Mouse (Mus musculus) lung, postnatal 0 days (tissue): ENCODE measurements around the gene Slc39a10. TPM values are rescaled to one million over a fixed set of nuclear protein-coding genes. Genes with fewer than 3 reads are reported as not detected.
"Not testable (repeated sequence)": the region's sequence is repeated elsewhere in the genome, so short reads cannot be mapped to it uniquely, and the experiment has no call there.

ENCODE experiments used
- ATAC-seq: fragments of 200-750 bp; cut with Nextera tagmentation; 2 replicates; pipeline ENCODE4 v1.8.0; 2017; ENCODE audit warnings: moderate library complexity
- DNase-seq: peaks from one replicate; pipeline ENCODE4 v3.0.0-alpha.2; 2016; ENCODE audit warnings: low spot score
- H3K27ac ChIP-seq: fragments of 300-500 bp; sonication (generic); 2 replicates; pipeline ENCODE4 v1.5.1; 2014; ENCODE audit warnings: antibody characterized with exemption, mild to moderate bottlenecking, low read length, mixed read lengths
- H3K27me3 ChIP-seq: fragments of 300-500 bp; sonication (generic); replicated peaks from 2 replicates; pipeline ENCODE4 v1.6.1; 2014; ENCODE audit warnings: low read length, mixed read lengths; ENCODE audit not compliant: insufficient read depth
- H3K36me3 ChIP-seq: fragments of 300-500 bp; sonication (generic); 2 replicates; pipeline ENCODE4 v1.6.1; 2014; ENCODE audit warnings: low read length, mixed read lengths; ENCODE audit not compliant: insufficient read depth
- H3K4me1 ChIP-seq: fragments of 300-500 bp; sonication (generic); 2 replicates; pipeline ENCODE4 v1.6.1; 2014; ENCODE audit warnings: antibody characterized with exemption, low read depth, low read length, mixed read lengths; ENCODE audit not compliant: insufficient read depth
- H3K4me2 ChIP-seq: fragments of 300-500 bp; sonication (generic); replicated peaks from 2 replicates; pipeline ENCODE4 v1.6.1; 2014; ENCODE audit warnings: low read depth, mild to moderate bottlenecking, low read length, moderate library complexity, mixed read lengths
- H3K4me3 ChIP-seq: fragments of 300-500 bp; sonication (generic); 2 replicates; pipeline ENCODE4 v1.5.1; 2014; ENCODE audit warnings: low read depth, low read length
- H3K9ac ChIP-seq: fragments of 300-500 bp; sonication (generic); replicated peaks from 2 replicates; pipeline ENCODE4 v1.6.1; 2014; ENCODE audit warnings: low read depth, mild to moderate bottlenecking
- H3K9me3 ChIP-seq: fragments of 300-500 bp; sonication (generic); 2 replicates; pipeline ENCODE4 v1.6.1; 2016; ENCODE audit warnings: low read length, mixed read lengths
- CTCF ChIP-seq: IDR thresholded peaks from 2 replicates; pipeline ENCODE4 v1.5.1; 2016; ENCODE audit warnings: antibody characterized with exemption, mild to moderate bottlenecking
- EP300 ChIP-seq: IDR thresholded peaks from 2 replicates; pipeline ENCODE4 v1.6.1; 2016; ENCODE audit warnings: antibody characterized with exemption, mild to moderate bottlenecking, control low read depth
- WGBS: fragments of 180-500 bp; shearing (Covaris S2); extraction: QIAGEN DNeasy Blood & Tissue Kit; methylation state at CpG from one replicate; pipeline ENCODE4 v1.1.7; 2014; 5-methylcytosine and 5-hydroxymethylcytosine counted together
- polyA plus RNA-seq: library from polyadenylated mRNA; unstranded; fragments of >200 nt; fragmentation: Nextera tagmentation; extraction: Ambion mirVana; gene quantifications from 2 replicates; pipeline ENCODE4 v1.2.1, GENCODE M21; 2015

The Slc39a10 gene
- polyA plus RNA-seq, 1 experiment from 2014 or later: 15.9 TPM

DNA sequence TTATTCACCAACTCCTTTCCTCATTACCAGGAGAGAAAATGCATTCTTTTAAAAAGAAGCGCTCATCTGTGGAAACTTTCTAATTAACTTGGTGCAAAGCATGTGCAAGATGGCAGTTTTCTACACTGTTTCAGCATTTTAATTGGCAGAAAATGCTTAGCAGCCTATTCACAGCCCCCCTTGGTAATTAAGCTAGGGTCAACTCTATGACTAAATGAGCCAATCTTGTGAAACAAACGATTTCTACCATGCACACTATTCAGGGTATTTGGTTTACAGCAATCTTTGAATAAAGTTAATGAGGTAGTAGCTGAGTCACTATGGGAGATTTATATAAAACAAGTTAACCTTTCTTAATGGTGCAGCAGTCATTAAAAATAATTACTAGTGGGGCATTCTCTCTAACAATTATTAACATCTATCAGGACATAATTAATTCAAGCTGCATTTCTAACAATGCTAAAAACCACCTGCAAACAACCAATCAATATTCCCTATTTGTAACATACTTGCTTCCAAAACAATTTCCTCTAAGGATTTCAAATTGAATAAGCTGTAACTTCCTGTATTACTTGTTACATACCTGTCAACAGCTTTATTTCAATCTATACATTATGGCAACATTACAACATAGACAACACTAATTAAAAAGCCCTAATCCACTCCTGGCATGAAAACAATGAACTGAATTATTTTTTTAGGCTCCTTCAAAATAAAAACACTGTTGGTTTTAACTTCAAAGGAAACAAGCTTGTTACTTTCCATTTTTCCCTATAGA is 62.4 kb downstream of the Slc39a10 start:
- no peak for ATAC-seq

DNA sequence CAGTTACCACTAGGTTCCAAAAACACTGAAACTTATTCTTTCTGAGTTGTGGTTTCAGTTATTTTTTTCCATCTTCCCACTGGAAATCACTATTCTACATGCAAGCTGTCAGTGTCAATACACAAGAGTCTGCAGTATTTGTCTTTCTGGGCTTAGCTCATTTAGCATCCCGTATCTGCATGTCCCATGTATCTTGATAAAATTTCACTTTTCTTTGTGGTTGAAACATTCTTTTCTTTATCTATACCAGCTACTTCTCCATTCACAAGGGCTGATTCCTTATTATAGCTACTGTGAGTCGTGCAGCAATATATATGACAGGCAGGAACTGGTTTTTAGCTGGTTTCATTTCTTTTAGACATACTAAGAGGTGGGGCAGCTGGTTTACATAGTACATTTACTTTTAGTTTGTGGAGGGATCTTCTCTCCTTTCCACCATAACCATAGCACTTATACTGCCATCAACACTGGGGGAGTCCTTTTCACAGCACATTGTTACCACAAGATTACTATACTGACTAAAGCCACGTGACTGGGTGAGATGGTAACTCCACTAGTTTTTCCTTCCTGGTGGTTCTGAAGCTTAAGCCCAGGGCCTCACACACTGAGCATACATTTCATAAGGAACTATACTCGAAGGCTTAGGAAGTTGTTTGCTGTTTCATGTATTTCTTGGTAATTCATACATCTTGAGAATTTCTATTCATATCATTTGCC is 70.2 kb downstream of the Slc39a10 start:
- no peak overlapping the region for H3K9ac ChIP-seq
- H3K27ac ChIP-seq: no peak overlapping the region
- TF ChIP-seq EP300 (no peak), CTCF (no peak)
- 79% methylated on average over 4 of the region's 4 CpGs for WGBS
- DNase-seq (no peak), ATAC-seq (no peak)
- no peaks in the 10 kb centered on the region for H3K27me3 ChIP-seq
- 0 out of 2 replicates have a peak, but pooled peaks cover 6% of the 10 kb centered on the region for H3K36me3 ChIP-seq
- no peak overlapping the region for H3K4me2 ChIP-seq
- H3K4me3 ChIP-seq: no peak overlapping the region
- H3K9me3 ChIP-seq: no peaks in the 10 kb centered on the region
- H3K4me1 ChIP-seq: no peaks in the 10 kb centered on the region

More for the DNA sequence above, 62.4 kb downstream of the Slc39a10 start:
- Histone ChIP-seq H3K9ac (no peak overlapping the region), H3K27me3 (no peaks in the 10 kb centered on the region), H3K27ac (no peak overlapping the region), H3K4me2 (no peak overlapping the region), H3K4me1 (no peaks in the 10 kb centered on the region), H3K4me3 (no peak overlapping the region), H3K36me3 (0 out of 2 replicates have a peak, but pooled peaks cover 3% of the 10 kb centered on the region), H3K9me3 (no peaks in the 10 kb centered on the region)
- TF ChIP-seq CTCF (no peak), EP300 (no peak)
- WGBS: 84% methylated on average over 2 of the region's 2 CpGs
- DNase-seq: no peak

GRCm38 (mm10) chr1:46817934-46818333 is 74.7 kb downstream of the Slc39a10 start:
- H3K4me3 ChIP-seq: no peak overlapping the region
- DNase-seq (no peak), ATAC-seq (no peak)
- H3K36me3 ChIP-seq: no peaks in the 10 kb centered on the region
- TF ChIP-seq CTCF (no peak), EP300 (no peak)
- no peak overlapping the region for H3K27ac ChIP-seq
- H3K27me3 ChIP-seq: no peaks in the 10 kb centered on the region
- H3K9me3 ChIP-seq: no peaks in the 10 kb centered on the region
- H3K4me1 ChIP-seq: no peaks in the 10 kb centered on the region
- H3K4me2 ChIP-seq: no peak overlapping the region
- H3K9ac ChIP-seq: no peak overlapping the region
- 93% methylated on average over 5 of the region's 5 CpGs for WGBS

- WGBS: 81% methylated on average over 4 of the region's 4 CpGs
- DNase-seq, H3K36me3 ChIP-seq, H3K4me3 ChIP-seq, H3K9ac ChIP-seq, H3K27me3 ChIP-seq, H3K27ac ChIP-seq, H3K9me3 ChIP-seq, ATAC-seq, H3K4me2 ChIP-seq, H3K4me1 ChIP-seq: not testable (repeated sequence)
Measured at GRCm38 (mm10) chr1:46808630-46809029, 84.0 kb downstream of the Slc39a10 start.

- TF ChIP-seq EP300 (no peak), CTCF (no peak)
- DNase-seq (peak; percentile 52), ATAC-seq (peak; percentile 84)
- Histone ChIP-seq H3K27ac (no peak overlapping the region), H3K4me2 (no peak overlapping the region), H3K4me3 (no peak overlapping the region), H3K9ac (no peak overlapping the region), H3K27me3 (no peaks in the 10 kb centered on the region), H3K36me3 (no peaks in the 10 kb centered on the region), H3K4me1 (no peaks in the 10 kb centered on the region), H3K9me3 (no peaks in the 10 kb centered on the region)
- WGBS: 53% methylated on average over 1 of the region's 1 CpGs
Measured at GRCm38 (mm10) chr1:46805074-46805473, 87.6 kb downstream of the Slc39a10 start.

GRCm38 (mm10) chr1:46782227-46782626 is 110.4 kb downstream of the Slc39a10 start:
- not testable (repeated sequence) for DNase-seq, H3K36me3 ChIP-seq, H3K4me3 ChIP-seq, H3K4me2 ChIP-seq, H3K4me1 ChIP-seq, H3K27ac ChIP-seq, H3K27me3 ChIP-seq, ATAC-seq, H3K9me3 ChIP-seq, H3K9ac ChIP-seq
- 55% methylated on average over 4 of the region's 4 CpGs for WGBS

GRCm38 (mm10) chr1:46770077-46770695 is 122.5 kb downstream of the Slc39a10 start:
- 78% methylated on average over 7 of the region's 7 CpGs for WGBS
- H3K4me2 ChIP-seq, H3K36me3 ChIP-seq, H3K27me3 ChIP-seq, DNase-seq, H3K9me3 ChIP-seq, H3K4me3 ChIP-seq, H3K27ac ChIP-seq, ATAC-seq, H3K9ac ChIP-seq, H3K4me1 ChIP-seq: not testable (repeated sequence)
